Mouse (Mus musculus) stomach, postnatal 0 days (tissue): ENCODE measurements around the gene Abcc1. TPM values are rescaled to one million over a fixed set of nuclear protein-coding genes. Genes with fewer than 3 reads are reported as not detected.

Experiments
- ATAC-seq: fragments of 200-750 bp; cut with Nextera tagmentation; 2 replicates; pipeline ENCODE4 v1.8.0; 2017; ENCODE audit not compliant: low FRiP score, low TSS enrichment
- DNase-seq: peaks from one replicate; pipeline ENCODE4 v3.0.0-alpha.2; 2016; ENCODE audit warnings: low spot score
- H3K27ac ChIP-seq: fragments of 300-500 bp; sonication (generic); replicated peaks from 2 replicates; pipeline ENCODE4 v1.5.1; 2014; ENCODE audit warnings: mild to moderate bottlenecking, control low read depth
- H3K27me3 ChIP-seq: fragments of 300-500 bp; sonication (generic); 2 replicates; pipeline ENCODE4 v1.6.1; 2014; ENCODE audit warnings: low read length; ENCODE audit not compliant: control insufficient read depth, insufficient read depth
- H3K36me3 ChIP-seq: fragments of 300-500 bp; sonication (generic); 2 replicates; pipeline ENCODE4 v1.6.1; 2014; ENCODE audit warnings: low read length, mixed read lengths; ENCODE audit not compliant: control insufficient read depth, insufficient read depth
- H3K4me1 ChIP-seq: fragments of 300-500 bp; sonication (generic); replicated peaks from 2 replicates; pipeline ENCODE4 v1.6.1; 2014; ENCODE audit warnings: antibody characterized with exemption; ENCODE audit not compliant: control insufficient read depth, insufficient read depth
- H3K4me2 ChIP-seq: fragments of 300-500 bp; sonication (generic); replicated peaks from 2 replicates; pipeline ENCODE4 v1.6.1; 2014; ENCODE audit warnings: low read depth, mild to moderate bottlenecking, control low read depth, moderate library complexity
- H3K4me3 ChIP-seq: fragments of 300-500 bp; sonication (generic); 2 replicates; pipeline ENCODE4 v1.5.1; 2014; ENCODE audit warnings: low read depth, low read length, control low read depth
- H3K9ac ChIP-seq: fragments of 300-500 bp; sonication (generic); 2 replicates; pipeline ENCODE4 v1.6.1; 2014; ENCODE audit warnings: mild to moderate bottlenecking, low read length, control low read depth, mixed read lengths
- H3K9me3 ChIP-seq: fragments of 300-500 bp; sonication (generic); 2 replicates; pipeline ENCODE4 v1.6.1; 2016; ENCODE audit warnings: low read length; ENCODE audit not compliant: control insufficient read depth
- CTCF ChIP-seq: IDR thresholded peaks from 2 replicates; pipeline ENCODE4 v1.5.1; 2016; ENCODE audit warnings: antibody characterized with exemption, low read depth, mild to moderate bottlenecking, moderate library complexity
- EP300 ChIP-seq: optimal IDR thresholded peaks from 2 replicates; pipeline ENCODE3; 2016; ENCODE audit warnings: antibody characterized with exemption
- WGBS: fragments of 180-500 bp; shearing (Covaris S2); extraction: QIAGEN DNeasy Blood & Tissue Kit; methylation state at CpG from one replicate; pipeline ENCODE4 v1.1.7; 2014; 5-methylcytosine and 5-hydroxymethylcytosine counted together
- polyA plus RNA-seq: library from polyadenylated mRNA; unstranded; fragments of >200 nt; fragmentation: Nextera tagmentation; extraction: Ambion mirVana; gene quantifications from 2 replicates; pipeline ENCODE4 v1.2.1, GENCODE M21; 2015

Gene Abcc1
- polyA plus RNA-seq, 1 experiment from 2014 or later, result 7.0 TPM

- H3K4me2 ChIP-seq, result no peak overlapping the region
- H3K27me3 ChIP-seq, result no peaks in the 10 kb centered on the region
- H3K4me1 ChIP-seq, result peaks cover 9% of the 10 kb centered on the region
- H3K27ac ChIP-seq, result no peak overlapping the region
- no peak for DNase-seq
- H3K9me3 ChIP-seq, result no peaks in the 10 kb centered on the region
- TF ChIP-seq EP300 (no peak), CTCF (no peak)
- no peak overlapping the region for H3K9ac ChIP-seq
- ATAC-seq, result no peak
- H3K36me3 ChIP-seq, result no peaks in the 10 kb centered on the region
- H3K4me3 ChIP-seq, result no peak overlapping the region
- WGBS, result 88% methylated on average over 1 of the region's 1 CpGs
These were observed 4.7 kb downstream of the Abcc1 start for GRCm38 (mm10) chr16:14366017-14366416.

- TF ChIP-seq EP300 (no peak), CTCF (no peak)
- Histone ChIP-seq H3K9me3 (no peaks in the 10 kb centered on the region), H3K27ac (peak overlapping the region; percentile 88)
These were observed 10.0 kb downstream of the Abcc1 start for GRCm38 (mm10) chr16:14371367-14371766.

DNA sequence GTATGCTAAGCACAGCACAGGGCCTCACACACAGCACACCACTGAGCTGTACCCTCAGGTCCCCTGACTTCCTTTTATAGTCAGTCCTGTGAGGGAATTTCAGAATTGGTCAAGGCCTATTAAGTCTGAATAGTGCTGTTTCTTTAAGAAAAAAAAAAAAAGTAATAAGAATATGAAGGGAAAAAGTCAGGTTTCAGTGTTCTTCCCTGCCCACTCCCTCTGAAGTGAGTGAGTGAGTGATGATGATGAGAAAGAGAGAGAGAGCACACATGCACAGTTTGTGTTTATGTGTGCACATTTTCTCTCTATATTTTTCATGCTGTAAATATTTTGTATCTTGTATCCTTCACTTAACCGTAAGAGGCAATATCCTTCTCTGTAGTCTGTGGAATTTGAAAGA lies 11.0 kb downstream of the Abcc1 start:
- WGBS, result 21% methylated on average over 1 of the region's 1 CpGs
- Histone ChIP-seq H3K4me2 (0 out of 2 replicates have a peak overlapping the region, but pooled peaks have one; percentile 9), H3K9me3 (no peaks in the 10 kb centered on the region), H3K4me3 (no peak overlapping the region), H3K36me3 (no peaks in the 10 kb centered on the region), H3K27me3 (no peaks in the 10 kb centered on the region), H3K27ac (peak overlapping the region; percentile 88), H3K9ac (no peak overlapping the region), H3K4me1 (peaks cover 5% of the 10 kb centered on the region)
- no peak for ATAC-seq
- TF ChIP-seq EP300, result no peak
- no peak for TF ChIP-seq CTCF
- DNase-seq, result no peak

More at GRCm38 (mm10) chr16:14371367-14371766, 10.0 kb downstream of the Abcc1 start:
- H3K36me3 ChIP-seq, result no peaks in the 10 kb centered on the region
- H3K4me1 ChIP-seq, result no peaks in the 10 kb centered on the region; the same call in 1 of the 2 replicates
- no peak overlapping the region for H3K4me3 ChIP-seq
- ATAC-seq (no peak; the same call in 1 of the 2 replicates), DNase-seq (no peak)
- no peak overlapping the region for H3K4me2 ChIP-seq
- H3K9ac ChIP-seq, result no peak overlapping the region
- 71% methylated on average over 1 of the region's 1 CpGs for WGBS
- no peaks in the 10 kb centered on the region for H3K27me3 ChIP-seq

GRCm38 (mm10) chr16:14372817-14373301 lies 11.5 kb downstream of the Abcc1 start:
- Histone ChIP-seq H3K27ac (peak overlapping the region; percentile 88), H3K9ac (0 out of 2 replicates have a peak overlapping the region, but pooled peaks have one; percentile 35), H3K9me3 (no peaks in the 10 kb centered on the region), H3K4me1 (peaks cover 5% of the 10 kb centered on the region), H3K4me3 (no peak overlapping the region), H3K36me3 (no peaks in the 10 kb centered on the region), H3K4me2 (0 out of 2 replicates have a peak overlapping the region, but pooled peaks have one; percentile 9), H3K27me3 (no peaks in the 10 kb centered on the region)
- WGBS, result 14% methylated on average over 4 of the region's 4 CpGs
- ATAC-seq (peak; percentile 73), DNase-seq (peak; percentile 44)
- no peak for TF ChIP-seq CTCF
- peak; percentile 89 for TF ChIP-seq EP300

GRCm38 (mm10) chr16:14375942-14376341 lies 14.6 kb downstream of the Abcc1 start:
- no peak for ATAC-seq
- Histone ChIP-seq H3K4me1 (peaks cover 7% of the 10 kb centered on the region), H3K27me3 (no peaks in the 10 kb centered on the region), H3K36me3 (no peaks in the 10 kb centered on the region), H3K4me2 (no peak overlapping the region), H3K4me3 (no peak overlapping the region), H3K9me3 (no peaks in the 10 kb centered on the region), H3K9ac (no peak overlapping the region), H3K27ac (no peak overlapping the region)
- 72% methylated on average over 1 of the region's 1 CpGs for WGBS
- no peak for DNase-seq
- TF ChIP-seq EP300, result no peak
- no peak for TF ChIP-seq CTCF

DNA sequence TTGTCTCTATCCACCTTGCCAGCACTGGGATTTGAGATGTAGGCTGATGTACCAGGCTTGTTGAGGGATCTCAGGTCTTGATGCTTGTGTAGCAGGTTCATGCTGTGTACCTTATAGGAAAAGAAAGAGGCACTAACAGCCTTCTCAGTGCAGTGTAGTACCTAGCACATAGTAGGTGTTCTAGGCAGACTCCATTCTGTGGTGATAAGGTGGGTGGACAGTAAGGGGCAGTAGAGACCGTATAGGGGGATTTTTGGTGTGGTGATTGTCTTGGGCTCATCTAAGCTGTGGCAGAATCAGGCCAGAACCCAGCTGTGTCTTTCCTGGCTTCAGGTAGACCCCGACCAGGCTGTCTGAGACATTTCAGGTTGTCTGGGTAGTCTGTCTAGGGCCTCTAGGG lies 15.0 kb downstream of the Abcc1 start:
- WGBS, result 78% methylated on average over 2 of the region's 2 CpGs
- H3K4me3 ChIP-seq, result no peak overlapping the region
- ATAC-seq, result no peak
- no peaks in the 10 kb centered on the region for H3K9me3 ChIP-seq
- peak overlapping the region; percentile 65; the same call in 1 of the 2 replicates for H3K27ac ChIP-seq
- no peak overlapping the region for H3K9ac ChIP-seq
- H3K27me3 ChIP-seq, result no peaks in the 10 kb centered on the region
- H3K4me1 ChIP-seq, result peaks cover 8% of the 10 kb centered on the region
- no peak for TF ChIP-seq CTCF
- no peak for TF ChIP-seq EP300
- no peak overlapping the region for H3K4me2 ChIP-seq
- DNase-seq, result no peak
- no peaks in the 10 kb centered on the region for H3K36me3 ChIP-seq
